Mouse (Mus musculus) limb, embryonic 11.5 days (tissue): ENCODE data around the gene Bcl7a. TPM values are rescaled to one million over a fixed set of nuclear protein-coding genes. Genes with fewer than 3 reads are reported as not detected.

Source experiments
- ATAC-seq: fragments of 200-750 bp; cut with Nextera tagmentation; 2 replicates; pipeline ENCODE4 v1.8.0; 2017; ENCODE audit warnings: low read depth; ENCODE audit not compliant: insufficient number of reproducible peaks, low FRiP score, low TSS enrichment
- DNase-seq: peaks from one replicate; pipeline ENCODE4 v3.0.0-alpha.2; 2015; ENCODE audit warnings: low spot score
- H3K27ac ChIP-seq: fragments of 300-500 bp; sonication (generic); replicated peaks from 2 replicates; pipeline ENCODE4 v1.5.1; 2014; ENCODE audit warnings: low read depth, mild to moderate bottlenecking, low read length
- H3K27me3 ChIP-seq: fragments of 300-500 bp; sonication (generic); 2 replicates; pipeline ENCODE4 v1.6.1; 2014; ENCODE audit warnings: mild to moderate bottlenecking, low read length, mixed read lengths; ENCODE audit not compliant: control insufficient read depth, insufficient read depth
- H3K36me3 ChIP-seq: fragments of 300-500 bp; sonication (generic); 2 replicates; pipeline ENCODE4 v1.6.1; 2014; ENCODE audit warnings: mild to moderate bottlenecking, low read length, moderate library complexity, mixed read lengths; ENCODE audit not compliant: control insufficient read depth, insufficient read depth
- H3K4me1 ChIP-seq: fragments of 300-500 bp; sonication (generic); 2 replicates; pipeline ENCODE4 v1.6.1; 2014; ENCODE audit warnings: low read length, mixed read lengths; ENCODE audit not compliant: control insufficient read depth, insufficient read depth
- H3K4me2 ChIP-seq: fragments of 300-500 bp; sonication (generic); 2 replicates; pipeline ENCODE4 v1.6.1; 2014; ENCODE audit warnings: low read depth, mild to moderate bottlenecking, moderate library complexity; ENCODE audit not compliant: severe bottlenecking
- H3K4me3 ChIP-seq: fragments of 300-500 bp; sonication (generic); 2 replicates; pipeline ENCODE4 v1.5.1; 2014; ENCODE audit warnings: low read depth, low read length
- H3K9ac ChIP-seq: fragments of 300-500 bp; sonication (generic); 2 replicates; pipeline ENCODE4 v1.6.1; 2014; ENCODE audit warnings: mild to moderate bottlenecking, low read length
- H3K9me3 ChIP-seq: fragments of 300-500 bp; sonication (generic); 2 replicates; pipeline ENCODE4 v1.6.1; 2016; ENCODE audit warnings: low read length; ENCODE audit not compliant: control insufficient read depth
- WGBS: fragments of 180-500 bp; shearing (Covaris S2); extraction: QIAGEN DNeasy Blood & Tissue Kit; methylation state at CpG from one replicate; pipeline ENCODE4 v1.1.7; 2014; 5-methylcytosine and 5-hydroxymethylcytosine counted together
- polyA plus RNA-seq: library from polyadenylated mRNA; unstranded; fragments of >200 nt; fragmentation: Nextera tagmentation; extraction: Ambion mirVana; gene quantifications from 2 replicates; pipeline ENCODE4 v1.2.1, GENCODE M21; 2014

The Bcl7a gene
- polyA plus RNA-seq, 1 experiment from 2014 or later = 44.4 TPM

DNA sequence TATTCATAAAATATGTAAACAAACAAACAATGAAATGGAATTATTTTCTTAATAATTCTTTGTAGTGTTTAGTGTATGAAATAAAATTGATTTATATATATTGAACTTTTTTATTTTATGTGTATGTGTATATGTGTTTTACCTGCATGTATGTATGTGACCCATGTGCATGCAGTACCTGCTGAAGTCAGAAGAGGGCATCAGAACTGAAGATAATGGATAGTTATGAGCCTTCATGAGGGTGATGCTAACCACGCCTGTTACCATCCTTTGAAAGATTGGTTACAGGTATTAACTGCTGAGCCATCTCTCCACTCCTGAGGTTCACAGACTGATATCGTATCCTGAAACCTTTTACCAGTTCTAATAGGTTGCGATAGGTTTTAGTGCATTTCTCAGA lies 23.5 kb upstream of the Bcl7a start:
- H3K4me2 ChIP-seq = no peak overlapping the region
- H3K27ac ChIP-seq = no peak overlapping the region
- H3K4me3 ChIP-seq = no peak overlapping the region
- H3K4me1 ChIP-seq = peaks cover under 1% of the 10 kb centered on the region; the same call in 1 of the 2 replicates
- DNase-seq = no peak
- 97% methylated on average over 3 of the region's 3 CpGs for WGBS
- no peaks in the 10 kb centered on the region for H3K9me3 ChIP-seq
- H3K27me3 ChIP-seq = no peaks in the 10 kb centered on the region
- no peak for ATAC-seq
- no peak overlapping the region for H3K9ac ChIP-seq
- no peaks in the 10 kb centered on the region for H3K36me3 ChIP-seq

DNA sequence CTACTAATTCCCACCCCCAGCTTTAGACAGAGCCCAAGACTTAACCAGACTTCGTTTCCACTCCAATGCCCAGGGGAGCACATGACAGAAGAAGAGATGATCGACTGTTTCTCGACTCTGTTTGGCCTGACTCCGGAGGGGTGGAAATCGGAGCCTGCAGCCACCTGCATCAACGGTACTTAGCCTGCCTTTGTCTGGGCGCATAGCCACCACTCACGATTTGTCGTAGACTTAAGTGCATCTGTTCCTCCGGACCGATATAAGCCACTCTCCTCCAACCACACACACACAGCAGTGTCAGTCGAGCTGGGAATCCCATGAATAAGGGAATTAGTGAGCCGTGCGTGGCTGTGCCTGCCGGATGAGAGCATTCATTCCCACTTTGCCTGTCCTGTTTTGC lies 19.4 kb upstream of the Bcl7a start:
- no peaks in the 10 kb centered on the region for H3K4me1 ChIP-seq
- H3K4me2 ChIP-seq = no peak overlapping the region
- DNase-seq = no peak
- H3K36me3 ChIP-seq = no peaks in the 10 kb centered on the region
- no peaks in the 10 kb centered on the region for H3K27me3 ChIP-seq
- no peak overlapping the region for H3K27ac ChIP-seq
- H3K9me3 ChIP-seq = no peaks in the 10 kb centered on the region
- no peak for ATAC-seq
- H3K9ac ChIP-seq = no peak overlapping the region
- WGBS = 65% methylated on average over 15 of the region's 15 CpGs
- H3K4me3 ChIP-seq = no peak overlapping the region

DNA sequence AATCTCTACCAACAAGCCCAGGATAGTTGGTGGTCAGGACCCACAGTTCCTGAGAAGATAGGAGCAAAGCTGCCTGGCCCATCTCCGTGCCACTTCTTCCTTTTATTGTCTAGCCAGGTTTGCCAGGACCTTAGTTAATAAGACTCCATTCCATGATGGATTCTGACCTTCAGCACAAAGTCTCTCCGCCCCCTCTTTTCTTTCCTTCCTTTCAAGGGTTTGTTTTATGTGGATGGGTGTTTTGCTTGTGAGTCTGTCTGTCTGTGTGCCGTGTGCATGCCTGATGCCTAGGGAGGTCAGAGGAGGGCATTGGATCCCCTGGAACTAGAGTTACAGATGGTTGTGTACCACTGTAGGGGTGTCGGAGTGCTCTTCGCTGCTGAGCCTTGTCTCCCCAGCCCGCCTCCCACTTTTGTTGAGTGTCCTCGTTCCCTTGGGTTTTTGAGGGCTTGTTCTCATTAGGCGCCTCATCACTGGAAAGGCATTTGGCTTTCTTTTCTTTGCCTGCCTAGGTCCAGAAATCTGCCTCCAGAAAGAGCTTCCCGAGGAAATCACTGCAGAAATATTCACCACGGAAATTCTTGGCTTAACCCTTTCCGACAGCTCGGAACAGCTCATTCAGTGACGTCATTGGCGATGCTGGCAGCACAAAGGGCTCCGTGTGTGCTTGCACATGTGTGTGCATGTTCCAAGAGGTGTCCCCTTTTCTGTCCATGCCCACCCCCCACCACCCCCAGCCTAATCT lies 17.5 kb upstream of the Bcl7a start:
- no peak overlapping the region for H3K4me2 ChIP-seq

DNA sequence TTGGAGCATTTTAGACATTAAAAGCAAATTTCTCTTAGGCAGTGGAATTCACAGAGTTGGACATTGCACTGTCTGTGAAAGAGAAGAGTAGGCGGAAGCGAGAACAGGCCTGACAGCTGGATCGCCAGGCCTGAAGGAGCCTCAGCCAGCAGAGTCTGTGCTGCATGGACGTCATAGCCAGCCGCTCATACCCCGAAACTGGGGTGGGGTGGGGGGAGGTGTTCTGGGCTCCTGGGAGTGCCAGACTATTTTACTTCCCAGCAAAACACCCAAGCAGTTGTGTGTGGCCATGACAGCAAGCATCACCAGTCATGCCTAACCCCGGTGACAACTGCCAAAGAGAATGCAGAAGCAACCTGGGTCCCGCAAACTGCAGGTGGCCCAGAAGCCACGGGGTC lies 16.9 kb upstream of the Bcl7a start:
- no peak overlapping the region for H3K9ac ChIP-seq
- WGBS = 86% methylated on average over 9 of the region's 9 CpGs
- no peak for ATAC-seq

More for the DNA sequence above, 17.5 kb upstream of the Bcl7a start:
- H3K4me3 ChIP-seq = no peak overlapping the region
- H3K36me3 ChIP-seq = no peaks in the 10 kb centered on the region
- no peaks in the 10 kb centered on the region for H3K9me3 ChIP-seq
- 83% methylated on average over 15 of the region's 15 CpGs for WGBS
- no peaks in the 10 kb centered on the region for H3K4me1 ChIP-seq
- H3K27ac ChIP-seq = no peak overlapping the region
- DNase-seq (no peak), ATAC-seq (no peak)
- no peak overlapping the region for H3K9ac ChIP-seq
- no peaks in the 10 kb centered on the region for H3K27me3 ChIP-seq

DNA sequence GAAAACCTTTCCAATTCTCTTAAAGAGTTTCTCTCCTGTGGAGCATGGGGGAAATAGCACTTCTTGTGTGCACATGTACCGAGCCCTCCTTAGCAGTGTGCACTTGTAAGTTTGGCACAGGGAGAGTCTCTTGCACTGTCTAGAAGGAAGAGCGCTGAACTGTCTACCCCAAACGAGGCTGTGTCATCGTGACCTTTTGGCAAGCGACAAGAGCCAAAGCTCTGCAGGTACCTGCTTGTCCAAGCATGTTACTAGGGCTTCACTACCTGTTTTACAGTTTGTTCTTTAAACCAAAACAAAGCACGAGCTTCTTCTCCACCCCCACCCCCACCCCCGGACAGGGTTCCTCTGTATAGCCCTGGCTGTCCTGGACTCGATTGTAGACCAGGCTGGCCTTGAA lies 15.9 kb upstream of the Bcl7a start:
- DNase-seq (no peak), ATAC-seq (no peak)
- Histone ChIP-seq H3K9ac (no peak overlapping the region), H3K36me3 (no peaks in the 10 kb centered on the region), H3K27ac (no peak overlapping the region), H3K4me2 (no peak overlapping the region), H3K9me3 (no peaks in the 10 kb centered on the region), H3K4me3 (no peak overlapping the region), H3K27me3 (no peaks in the 10 kb centered on the region), H3K4me1 (no peaks in the 10 kb centered on the region)
- 88% methylated on average over 8 of the region's 8 CpGs for WGBS

More for the DNA sequence above, 16.9 kb upstream of the Bcl7a start:
- H3K4me1 ChIP-seq = no peaks in the 10 kb centered on the region
- no peaks in the 10 kb centered on the region for H3K9me3 ChIP-seq
- H3K36me3 ChIP-seq = no peaks in the 10 kb centered on the region
- no peak for DNase-seq
- H3K4me2 ChIP-seq = no peak overlapping the region
- no peak overlapping the region for H3K4me3 ChIP-seq
- H3K27ac ChIP-seq = no peak overlapping the region
- no peaks in the 10 kb centered on the region for H3K27me3 ChIP-seq

DNA sequence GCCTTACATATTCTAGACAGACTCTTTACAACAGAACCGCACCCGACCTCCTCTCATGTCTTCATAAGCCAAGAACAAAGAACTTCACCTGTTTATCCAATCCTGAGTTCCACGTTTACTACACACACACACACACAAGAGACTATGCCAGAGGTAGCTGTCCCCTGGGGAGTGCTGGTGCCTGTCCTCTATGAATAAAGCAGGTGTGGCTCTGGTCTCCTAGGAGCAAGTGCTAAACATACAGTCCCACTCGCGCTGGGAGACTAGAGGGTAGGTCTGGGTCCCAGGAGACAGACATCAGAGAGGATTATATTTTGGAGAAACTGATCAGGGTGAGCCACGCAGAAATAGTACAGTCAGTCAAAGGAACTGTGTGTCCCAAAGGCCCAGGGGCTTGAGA lies 10.1 kb upstream of the Bcl7a start:
- Histone ChIP-seq H3K4me1 (no peaks in the 10 kb centered on the region), H3K36me3 (no peaks in the 10 kb centered on the region), H3K9ac (no peak overlapping the region), H3K4me3 (no peak overlapping the region), H3K27ac (no peak overlapping the region), H3K4me2 (no peak overlapping the region), H3K27me3 (no peaks in the 10 kb centered on the region), H3K9me3 (no peaks in the 10 kb centered on the region)
- DNase-seq = no peak
- ATAC-seq = no peak
- WGBS = 88% methylated on average over 6 of the region's 6 CpGs

DNA sequence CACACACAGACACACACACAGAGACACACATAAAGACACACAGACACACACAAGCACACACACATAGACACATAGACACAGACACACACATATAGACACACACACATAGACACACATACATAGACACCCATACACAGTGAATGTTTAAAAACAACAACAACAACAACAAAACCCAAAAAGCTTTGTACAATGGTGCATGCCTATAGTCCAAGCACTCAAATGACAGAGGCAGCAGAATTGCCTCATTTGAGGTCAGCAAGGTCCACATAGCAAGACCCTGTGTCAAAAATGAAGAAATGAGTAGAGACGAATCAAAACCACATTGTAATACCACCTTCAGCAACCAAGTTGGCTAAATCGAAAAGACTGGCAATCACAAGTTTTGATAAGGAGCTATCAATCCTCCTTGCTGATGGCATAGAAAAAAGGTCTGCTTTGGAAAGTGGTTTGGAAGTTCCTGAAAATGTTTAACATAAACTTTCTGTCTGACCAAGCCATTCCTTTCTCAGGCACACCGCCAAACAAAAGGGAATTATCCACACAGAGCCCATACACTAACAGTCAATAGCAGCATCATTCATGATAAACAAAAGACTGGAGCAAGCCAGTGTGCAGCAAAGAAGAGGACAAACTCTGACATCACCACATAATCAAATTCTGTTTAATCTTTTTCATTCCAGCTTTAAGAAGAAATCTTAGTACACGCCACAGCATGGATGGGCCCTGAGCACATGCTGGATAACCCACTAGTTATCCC lies 7.3 kb upstream of the Bcl7a start:
- WGBS = 88% methylated on average over 4 of the region's 4 CpGs
- H3K36me3 ChIP-seq = no peaks in the 10 kb centered on the region
- no peak for DNase-seq

DNA sequence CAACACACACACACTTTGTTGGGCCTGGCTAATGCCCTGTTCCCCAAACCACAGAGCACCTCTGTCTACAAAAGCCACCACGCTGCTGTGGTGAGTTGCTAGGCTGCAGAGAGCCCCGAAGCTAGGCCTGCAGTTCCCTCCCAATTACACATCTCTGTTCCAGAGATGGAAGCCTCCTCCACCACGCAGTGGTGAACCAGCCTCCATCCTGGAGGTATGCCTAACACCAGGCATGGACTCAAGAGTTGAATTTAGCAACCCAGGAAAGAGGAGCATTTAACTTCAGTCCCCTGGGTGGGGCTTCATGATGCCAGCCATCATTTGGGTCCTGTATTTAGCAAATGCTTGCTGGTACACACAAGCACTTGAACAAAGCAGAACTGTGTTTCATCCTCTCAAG lies 5.2 kb upstream of the Bcl7a start:
- 77% methylated on average over 3 of the region's 3 CpGs for WGBS
- H3K9me3 ChIP-seq = no peaks in the 10 kb centered on the region
- DNase-seq = no peak
- ATAC-seq = no peak
- H3K36me3 ChIP-seq = no peaks in the 10 kb centered on the region
- peaks cover 2% of the 10 kb centered on the region; the same call in 1 of the 2 replicates for H3K4me1 ChIP-seq
- H3K27ac ChIP-seq = no peak overlapping the region
- no peak overlapping the region for H3K4me2 ChIP-seq
- H3K27me3 ChIP-seq = no peaks in the 10 kb centered on the region
- H3K9ac ChIP-seq = no peak overlapping the region
- no peak overlapping the region for H3K4me3 ChIP-seq

More for the DNA sequence above, 7.3 kb upstream of the Bcl7a start:
- no peak overlapping the region for H3K4me2 ChIP-seq
- H3K4me3 ChIP-seq = no peak overlapping the region
- no peak for ATAC-seq
- no peaks in the 10 kb centered on the region for H3K27me3 ChIP-seq
- no peak overlapping the region for H3K27ac ChIP-seq
- no peaks in the 10 kb centered on the region for H3K4me1 ChIP-seq
- H3K9ac ChIP-seq = no peak overlapping the region
- no peaks in the 10 kb centered on the region for H3K9me3 ChIP-seq
